Mouse (Mus musculus): Measurements from ENCODE around the gene Dffb. TPM values are rescaled to one million over a fixed set of nuclear protein-coding genes. Genes with fewer than 3 reads are reported as not detected.
A peak's percentile ranks its signal among the peaks of the same experiment; 100 is the strongest.

Gene Dffb
- total and polyA plus RNA-seq, 2 experiments from 2014 or later, result 10.6 to 15.1 TPM

GRCm38 (mm10) chr4:153968063-153968462, 6.9 kb downstream of the Dffb start:
- Histone ChIP-seq H3K9me3 (ENCODE audit: low read length) (no peaks in the 10 kb centered on the region), H3K36me3 (ENCODE audit: insufficient read depth, low read length) (peaks cover 42% of the 10 kb centered on the region), H3K27ac (no peak overlapping the region), H3K27me3 (ENCODE audit: insufficient read depth, low read length) (no peaks in the 10 kb centered on the region), H3K4me2 (ENCODE audit: low read depth, low read length) (no peak overlapping the region), H3K4me3 (ENCODE audit: low read length) (no peak overlapping the region), H3K4me1 (ENCODE audit: insufficient read depth, low read length) (no peaks in the 10 kb centered on the region), H3K9ac (replicated peaks; ENCODE audit: low read length) (no peak overlapping the region)
- 89% methylated on average over 2 of the region's 2 CpGs for WGBS
- DNase-seq (ENCODE audit: low spot score) (peak; percentile 19), ATAC-seq (no peak)
- TF ChIP-seq CTCF (IDR thresholded peaks at IDR 0.05; ENCODE audit: low read depth), result peak; percentile 41

- no peak for TF ChIP-seq CTCF (IDR thresholded peaks at IDR 0.05; ENCODE audit: low read depth)
- Histone ChIP-seq H3K9ac (replicated peaks; ENCODE audit: low read length) (no peak overlapping the region), H3K4me3 (ENCODE audit: low read length) (no peak overlapping the region), H3K27me3 (ENCODE audit: insufficient read depth, low read length) (no peaks in the 10 kb centered on the region), H3K27ac (no peak overlapping the region), H3K9me3 (ENCODE audit: low read length) (no peaks in the 10 kb centered on the region), H3K36me3 (ENCODE audit: insufficient read depth, low read length) (peaks cover 47% of the 10 kb centered on the region), H3K4me1 (ENCODE audit: insufficient read depth, low read length) (no peaks in the 10 kb centered on the region), H3K4me2 (ENCODE audit: low read depth, low read length) (no peak overlapping the region)
- ATAC-seq (no peak), DNase-seq (ENCODE audit: low spot score) (no peak)
- WGBS, result 79% methylated on average over 2 of the region's 2 CpGs
These were observed 7.4 kb downstream of the Dffb start for GRCm38 (mm10) chr4:153967556-153967955.

GRCm38 (mm10) chr4:153966651-153967050, 8.3 kb downstream of the Dffb start:
- ATAC-seq, result no peak
- H3K9me3 ChIP-seq (ENCODE audit: low read length), result no peaks in the 10 kb centered on the region
- DNase-seq (ENCODE audit: low spot score), result no peak
- no peak overlapping the region for H3K27ac ChIP-seq
- WGBS, result 90% methylated on average over 5 of the region's 5 CpGs
- TF ChIP-seq CTCF (IDR thresholded peaks at IDR 0.05; ENCODE audit: low read depth), result no peak
- no peak overlapping the region for H3K9ac ChIP-seq (replicated peaks; ENCODE audit: low read length)
- peaks cover 55% of the 10 kb centered on the region for H3K36me3 ChIP-seq (ENCODE audit: insufficient read depth, low read length)
- H3K27me3 ChIP-seq (ENCODE audit: insufficient read depth, low read length), result no peaks in the 10 kb centered on the region
- H3K4me1 ChIP-seq (ENCODE audit: insufficient read depth, low read length), result no peaks in the 10 kb centered on the region
- H3K4me2 ChIP-seq (ENCODE audit: low read depth, low read length), result no peak overlapping the region
- H3K4me3 ChIP-seq (ENCODE audit: low read length), result no peak overlapping the region

- Histone ChIP-seq H3K4me1 (ENCODE audit: insufficient read depth, low read length) (peaks cover 6% of the 10 kb centered on the region), H3K4me3 (ENCODE audit: low read length) (no peak overlapping the region), H3K9ac (replicated peaks; ENCODE audit: low read length) (no peak overlapping the region), H3K36me3 (ENCODE audit: insufficient read depth, low read length) (peaks cover 49% of the 10 kb centered on the region), H3K9me3 (ENCODE audit: low read length) (no peaks in the 10 kb centered on the region), H3K27ac (no peak overlapping the region), H3K4me2 (ENCODE audit: low read depth, low read length) (no peak overlapping the region), H3K27me3 (ENCODE audit: insufficient read depth, low read length) (no peaks in the 10 kb centered on the region)
- TF ChIP-seq CTCF (IDR thresholded peaks at IDR 0.05; ENCODE audit: low read depth), result no peak
- DNase-seq (ENCODE audit: low spot score) (no peak), ATAC-seq (no peak)
- 88% methylated on average over 7 of the region's 7 CpGs for WGBS
These were observed 12.3 kb downstream of the Dffb start for GRCm38 (mm10) chr4:153962631-153963030.

- H3K4me1 ChIP-seq (ENCODE audit: insufficient read depth, low read length), result peaks cover 10% of the 10 kb centered on the region
- ATAC-seq (peak; percentile 66), DNase-seq (ENCODE audit: low spot score) (peak; percentile 39)
- no peak for TF ChIP-seq CTCF (IDR thresholded peaks at IDR 0.05; ENCODE audit: low read depth)
- WGBS, result 1% methylated on average over 35 of the region's 37 CpGs
- H3K36me3 ChIP-seq (ENCODE audit: insufficient read depth, low read length), result peaks cover 28% of the 10 kb centered on the region
- peak overlapping the region; percentile 90 for H3K27ac ChIP-seq
- H3K4me2 ChIP-seq (ENCODE audit: low read depth, low read length), result peak overlapping the region; percentile 71
- H3K4me3 ChIP-seq (ENCODE audit: low read length), result peak overlapping the region; percentile 72
- peak overlapping the region; percentile 76 for H3K9ac ChIP-seq (replicated peaks; ENCODE audit: low read length)
- H3K27me3 ChIP-seq (ENCODE audit: insufficient read depth, low read length), result no peaks in the 10 kb centered on the region
- H3K9me3 ChIP-seq (ENCODE audit: low read length), result no peaks in the 10 kb centered on the region
These were observed 17.3 kb downstream of the Dffb start for GRCm38 (mm10) chr4:153957444-153958250.

- H3K9me3 ChIP-seq (ENCODE audit: low read length), result no peaks in the 10 kb centered on the region
- 2% methylated on average over 60 of the region's 67 CpGs for WGBS
- H3K27ac ChIP-seq, result peak within 1 kb of the TSS; percentile 90
- H3K36me3 ChIP-seq (ENCODE audit: insufficient read depth, low read length), result peaks cover 20% of the 10 kb centered on the region
- DNase-seq (ENCODE audit: low spot score) (peak; percentile 99), ATAC-seq (peak; percentile 97)
- no peaks in the 10 kb centered on the region for H3K27me3 ChIP-seq (ENCODE audit: insufficient read depth, low read length)
- peaks cover 10% of the 10 kb centered on the region for H3K4me1 ChIP-seq (ENCODE audit: insufficient read depth, low read length)
- H3K9ac ChIP-seq (replicated peaks; ENCODE audit: low read length), result peak within 1 kb of the TSS; percentile 76
- peak within 1 kb of the TSS; percentile 72 for H3K4me3 ChIP-seq (ENCODE audit: low read length)
- peak; percentile 30 for TF ChIP-seq CTCF (IDR thresholded peaks at IDR 0.05; ENCODE audit: low read depth)
- peak within 1 kb of the TSS; percentile 71 for H3K4me2 ChIP-seq (ENCODE audit: low read depth, low read length)
These were observed 18.1 kb downstream of the Dffb start, which contains the start of gene A430005L14Rik for GRCm38 (mm10) chr4:153956569-153957405. Gene A430005L14Rik (plus strand): TSS chr4:153957237.
